Mouse (Mus musculus): ENCODE measurements at regions not wholly inside any gene's neighbourhood (a gene's known extent, or its start where the extent isn't known, plus 50 kb on each side); places are given as distances from the start of the nearest gene placed in this dataset.
A peak's percentile ranks its signal among the peaks of the same experiment; 100 is the strongest.

GRCm38 (mm10) chr13:101545344-101546181, 222.5 kb downstream of the Pik3r1 start:
- Histone ChIP-seq H3K36me3 (replicated peaks; ENCODE audit: control insufficient read depth, insufficient read depth) (no peaks in the 10 kb centered on the region), H3K9me3 (ENCODE audit: control insufficient read depth, low read length) (no peaks in the 10 kb centered on the region), H3K4me3 (replicated peaks; ENCODE audit: low read length) (no peak overlapping the region), H3K4me2 (replicated peaks) (no peak overlapping the region), H3K4me1 (replicated peaks; ENCODE audit: control insufficient read depth, insufficient read depth, low read length) (no peaks in the 10 kb centered on the region), H3K9ac (no peak overlapping the region), H3K27ac (no peak overlapping the region), H3K27me3 (ENCODE audit: control insufficient read depth, insufficient read depth, low read length) (no peaks in the 10 kb centered on the region)
- WGBS: 36% methylated on average over 6 of the region's 6 CpGs
- no peak for ATAC-seq (ENCODE audit: low FRiP score)
- no peak for DNase-seq (ENCODE audit: low spot score)

GRCm38 (mm10) chr13:101540391-101541191, 227.4 kb downstream of the Pik3r1 start:
- H3K9ac ChIP-seq: no peak overlapping the region
- H3K36me3 ChIP-seq (replicated peaks; ENCODE audit: control insufficient read depth, insufficient read depth): no peaks in the 10 kb centered on the region
- H3K9me3 ChIP-seq (ENCODE audit: control insufficient read depth, low read length): no peaks in the 10 kb centered on the region
- no peak overlapping the region for H3K27ac ChIP-seq
- 49% methylated on average over 14 of the region's 14 CpGs for WGBS
- DNase-seq (ENCODE audit: low spot score): no peak
- no peaks in the 10 kb centered on the region for H3K27me3 ChIP-seq (ENCODE audit: control insufficient read depth, insufficient read depth, low read length)
- no peak for ATAC-seq (ENCODE audit: low FRiP score)
- H3K4me1 ChIP-seq (replicated peaks; ENCODE audit: control insufficient read depth, insufficient read depth, low read length): no peaks in the 10 kb centered on the region
- no peak overlapping the region for H3K4me2 ChIP-seq (replicated peaks)
- no peak overlapping the region for H3K4me3 ChIP-seq (replicated peaks; ENCODE audit: low read length)

- H3K4me1 ChIP-seq (replicated peaks; ENCODE audit: control insufficient read depth, insufficient read depth, low read length): peaks cover 12% of the 10 kb centered on the region
Measured at GRCm38 (mm10) chr13:101538110-101538509, 229.9 kb downstream of the Pik3r1 start.

GRCm38 (mm10) chr13:101536019-101536418, 232.0 kb downstream of the Pik3r1 start:
- 97% methylated on average over 1 of the region's 1 CpGs for WGBS
- H3K9ac ChIP-seq: no peak overlapping the region
- no peaks in the 10 kb centered on the region for H3K9me3 ChIP-seq (ENCODE audit: control insufficient read depth, low read length)
- no peak overlapping the region for H3K4me2 ChIP-seq (replicated peaks)
- DNase-seq (ENCODE audit: low spot score): no peak
- no peak overlapping the region for H3K27ac ChIP-seq
- H3K4me1 ChIP-seq (replicated peaks; ENCODE audit: control insufficient read depth, insufficient read depth, low read length): peaks cover 12% of the 10 kb centered on the region
- H3K27me3 ChIP-seq (ENCODE audit: control insufficient read depth, insufficient read depth, low read length): no peaks in the 10 kb centered on the region
- no peaks in the 10 kb centered on the region for H3K36me3 ChIP-seq (replicated peaks; ENCODE audit: control insufficient read depth, insufficient read depth)
- ATAC-seq (ENCODE audit: low FRiP score): no peak
- no peak overlapping the region for H3K4me3 ChIP-seq (replicated peaks; ENCODE audit: low read length)

More at GRCm38 (mm10) chr13:101538110-101538509, 229.9 kb downstream of the Pik3r1 start:
- Histone ChIP-seq H3K9ac (no peak overlapping the region), H3K4me3 (replicated peaks; ENCODE audit: low read length) (no peak overlapping the region), H3K36me3 (replicated peaks; ENCODE audit: control insufficient read depth, insufficient read depth) (no peaks in the 10 kb centered on the region), H3K27ac (no peak overlapping the region), H3K4me2 (replicated peaks) (no peak overlapping the region), H3K27me3 (ENCODE audit: control insufficient read depth, insufficient read depth, low read length) (no peaks in the 10 kb centered on the region), H3K9me3 (ENCODE audit: control insufficient read depth, low read length) (no peaks in the 10 kb centered on the region)
- DNase-seq (ENCODE audit: low spot score) (no peak), ATAC-seq (ENCODE audit: low FRiP score) (no peak)
- WGBS: 89% methylated on average over 1 of the region's 1 CpGs

- H3K4me2 ChIP-seq (replicated peaks): no peak overlapping the region
- no peak overlapping the region for H3K4me3 ChIP-seq (replicated peaks; ENCODE audit: low read length)
- no peak overlapping the region for H3K27ac ChIP-seq
- H3K9me3 ChIP-seq (ENCODE audit: control insufficient read depth, low read length): no peaks in the 10 kb centered on the region
- no peaks in the 10 kb centered on the region for H3K36me3 ChIP-seq (replicated peaks; ENCODE audit: control insufficient read depth, insufficient read depth)
- ATAC-seq (ENCODE audit: low FRiP score) (no peak), DNase-seq (ENCODE audit: low spot score) (no peak)
- peaks cover 12% of the 10 kb centered on the region for H3K4me1 ChIP-seq (replicated peaks; ENCODE audit: control insufficient read depth, insufficient read depth, low read length)
- no peak overlapping the region for H3K9ac ChIP-seq
- 81% methylated on average over 3 of the region's 3 CpGs for WGBS
- no peaks in the 10 kb centered on the region for H3K27me3 ChIP-seq (ENCODE audit: control insufficient read depth, insufficient read depth, low read length)
Measured at GRCm38 (mm10) chr13:101535331-101535866, 232.6 kb downstream of the Pik3r1 start.

- no peaks in the 10 kb centered on the region for H3K27me3 ChIP-seq (ENCODE audit: control insufficient read depth, insufficient read depth, low read length)
- ATAC-seq (ENCODE audit: low FRiP score): 0 out of 2 replicates have a peak, but pooled peaks have one; percentile 24
- DNase-seq (ENCODE audit: low spot score): no peak
- H3K27ac ChIP-seq: peak overlapping the region; percentile 56
- H3K9ac ChIP-seq: 0 out of 2 replicates have a peak overlapping the region, but pooled peaks have one; percentile 0
- peaks cover 12% of the 10 kb centered on the region for H3K4me1 ChIP-seq (replicated peaks; ENCODE audit: control insufficient read depth, insufficient read depth, low read length)
- H3K9me3 ChIP-seq (ENCODE audit: control insufficient read depth, low read length): peaks cover 2% of the 10 kb centered on the region; the same call in 1 of the 2 replicates
- H3K4me2 ChIP-seq (replicated peaks): 0 out of 2 replicates have a peak overlapping the region, but pooled peaks have one; percentile 24
- H3K36me3 ChIP-seq (replicated peaks; ENCODE audit: control insufficient read depth, insufficient read depth): no peaks in the 10 kb centered on the region
- no peak overlapping the region for H3K4me3 ChIP-seq (replicated peaks; ENCODE audit: low read length)
- WGBS: 28% methylated on average over 6 of the region's 6 CpGs
Measured at GRCm38 (mm10) chr13:101534490-101534889, 233.5 kb downstream of the Pik3r1 start.

- H3K9me3 ChIP-seq (ENCODE audit: control insufficient read depth, low read length): peaks cover 4% of the 10 kb centered on the region; the same call in 1 of the 2 replicates
- ATAC-seq (ENCODE audit: low FRiP score) (no peak), DNase-seq (ENCODE audit: low spot score) (no peak)
- no peaks in the 10 kb centered on the region for H3K27me3 ChIP-seq (ENCODE audit: control insufficient read depth, insufficient read depth, low read length)
- no peak overlapping the region for H3K4me2 ChIP-seq (replicated peaks)
- no peak overlapping the region for H3K9ac ChIP-seq
- H3K4me1 ChIP-seq (replicated peaks; ENCODE audit: control insufficient read depth, insufficient read depth, low read length): peaks cover 12% of the 10 kb centered on the region
- no peak overlapping the region for H3K27ac ChIP-seq
- WGBS: 80% methylated on average over 4 of the region's 4 CpGs
- H3K4me3 ChIP-seq (replicated peaks; ENCODE audit: low read length): no peak overlapping the region
- no peaks in the 10 kb centered on the region for H3K36me3 ChIP-seq (replicated peaks; ENCODE audit: control insufficient read depth, insufficient read depth)
Measured at GRCm38 (mm10) chr13:101532913-101533312, 235.1 kb downstream of the Pik3r1 start.

- Histone ChIP-seq H3K9me3 (ENCODE audit: control insufficient read depth, low read length) (peaks cover 4% of the 10 kb centered on the region; the same call in 1 of the 2 replicates), H3K4me2 (replicated peaks) (no peak overlapping the region), H3K4me1 (replicated peaks; ENCODE audit: control insufficient read depth, insufficient read depth, low read length) (no peaks in the 10 kb centered on the region), H3K36me3 (replicated peaks; ENCODE audit: control insufficient read depth, insufficient read depth) (no peaks in the 10 kb centered on the region), H3K4me3 (replicated peaks; ENCODE audit: low read length) (no peak overlapping the region), H3K27me3 (ENCODE audit: control insufficient read depth, insufficient read depth, low read length) (no peaks in the 10 kb centered on the region), H3K27ac (no peak overlapping the region), H3K9ac (no peak overlapping the region)
- no peak for ATAC-seq (ENCODE audit: low FRiP score)
- 89% methylated on average over 5 of the region's 5 CpGs for WGBS
- no peak for DNase-seq (ENCODE audit: low spot score)
Measured at GRCm38 (mm10) chr13:101527691-101528090, 240.3 kb downstream of the Pik3r1 start.

GRCm38 (mm10) chr13:101524781-101525180, 243.2 kb downstream of the Pik3r1 start:
- H3K4me3 ChIP-seq (replicated peaks; ENCODE audit: low read length): no peak overlapping the region
- WGBS: 93% methylated on average over 3 of the region's 3 CpGs

More at GRCm38 (mm10) chr13:101524781-101525180, 243.2 kb downstream of the Pik3r1 start:
- Histone ChIP-seq H3K4me1 (replicated peaks; ENCODE audit: control insufficient read depth, insufficient read depth, low read length) (no peaks in the 10 kb centered on the region), H3K27ac (no peak overlapping the region), H3K9me3 (ENCODE audit: control insufficient read depth, low read length) (peaks cover 4% of the 10 kb centered on the region; the same call in 1 of the 2 replicates), H3K4me2 (replicated peaks) (no peak overlapping the region), H3K27me3 (ENCODE audit: control insufficient read depth, insufficient read depth, low read length) (no peaks in the 10 kb centered on the region), H3K9ac (no peak overlapping the region), H3K36me3 (replicated peaks; ENCODE audit: control insufficient read depth, insufficient read depth) (no peaks in the 10 kb centered on the region)
- ATAC-seq (ENCODE audit: low FRiP score) (no peak), DNase-seq (ENCODE audit: low spot score) (no peak)
